Mouse (Mus musculus) lung, postnatal 0 days (tissue): ENCODE results near the gene Hibadh. TPM values are rescaled to one million over a fixed set of nuclear protein-coding genes. Genes with fewer than 3 reads are reported as not detected.
A peak's percentile ranks its signal among the peaks of the same experiment; 100 is the strongest.

ENCODE experiments used
- ATAC-seq: fragments of 200-750 bp; cut with Nextera tagmentation; 2 replicates; pipeline ENCODE4 v1.8.0; 2017; ENCODE audit warnings: moderate library complexity
- DNase-seq: peaks from one replicate; pipeline ENCODE4 v3.0.0-alpha.2; 2016; ENCODE audit warnings: low spot score
- H3K27ac ChIP-seq: fragments of 300-500 bp; sonication (generic); 2 replicates; pipeline ENCODE4 v1.5.1; 2014; ENCODE audit warnings: antibody characterized with exemption, mild to moderate bottlenecking, low read length, mixed read lengths
- H3K27me3 ChIP-seq: fragments of 300-500 bp; sonication (generic); replicated peaks from 2 replicates; pipeline ENCODE4 v1.6.1; 2014; ENCODE audit warnings: low read length, mixed read lengths; ENCODE audit not compliant: insufficient read depth
- H3K36me3 ChIP-seq: fragments of 300-500 bp; sonication (generic); 2 replicates; pipeline ENCODE4 v1.6.1; 2014; ENCODE audit warnings: low read length, mixed read lengths; ENCODE audit not compliant: insufficient read depth
- H3K4me1 ChIP-seq: fragments of 300-500 bp; sonication (generic); 2 replicates; pipeline ENCODE4 v1.6.1; 2014; ENCODE audit warnings: antibody characterized with exemption, low read depth, low read length, mixed read lengths; ENCODE audit not compliant: insufficient read depth
- H3K4me2 ChIP-seq: fragments of 300-500 bp; sonication (generic); replicated peaks from 2 replicates; pipeline ENCODE4 v1.6.1; 2014; ENCODE audit warnings: low read depth, mild to moderate bottlenecking, low read length, moderate library complexity, mixed read lengths
- H3K4me3 ChIP-seq: fragments of 300-500 bp; sonication (generic); 2 replicates; pipeline ENCODE4 v1.5.1; 2014; ENCODE audit warnings: low read depth, low read length
- H3K9ac ChIP-seq: fragments of 300-500 bp; sonication (generic); replicated peaks from 2 replicates; pipeline ENCODE4 v1.6.1; 2014; ENCODE audit warnings: low read depth, mild to moderate bottlenecking
- H3K9me3 ChIP-seq: fragments of 300-500 bp; sonication (generic); 2 replicates; pipeline ENCODE4 v1.6.1; 2016; ENCODE audit warnings: low read length, mixed read lengths
- CTCF ChIP-seq: IDR thresholded peaks from 2 replicates; pipeline ENCODE4 v1.5.1; 2016; ENCODE audit warnings: antibody characterized with exemption, mild to moderate bottlenecking
- EP300 ChIP-seq: IDR thresholded peaks from 2 replicates; pipeline ENCODE4 v1.6.1; 2016; ENCODE audit warnings: antibody characterized with exemption, mild to moderate bottlenecking, control low read depth
- WGBS: fragments of 180-500 bp; shearing (Covaris S2); extraction: QIAGEN DNeasy Blood & Tissue Kit; methylation state at CpG from one replicate; pipeline ENCODE4 v1.1.7; 2014; 5-methylcytosine and 5-hydroxymethylcytosine counted together
- polyA plus RNA-seq: library from polyadenylated mRNA; unstranded; fragments of >200 nt; fragmentation: Nextera tagmentation; extraction: Ambion mirVana; gene quantifications from 2 replicates; pipeline ENCODE4 v1.2.1, GENCODE M21; 2015

Gene Hibadh
- polyA plus RNA-seq, 1 experiment from 2014 or later, result 113 TPM

DNA sequence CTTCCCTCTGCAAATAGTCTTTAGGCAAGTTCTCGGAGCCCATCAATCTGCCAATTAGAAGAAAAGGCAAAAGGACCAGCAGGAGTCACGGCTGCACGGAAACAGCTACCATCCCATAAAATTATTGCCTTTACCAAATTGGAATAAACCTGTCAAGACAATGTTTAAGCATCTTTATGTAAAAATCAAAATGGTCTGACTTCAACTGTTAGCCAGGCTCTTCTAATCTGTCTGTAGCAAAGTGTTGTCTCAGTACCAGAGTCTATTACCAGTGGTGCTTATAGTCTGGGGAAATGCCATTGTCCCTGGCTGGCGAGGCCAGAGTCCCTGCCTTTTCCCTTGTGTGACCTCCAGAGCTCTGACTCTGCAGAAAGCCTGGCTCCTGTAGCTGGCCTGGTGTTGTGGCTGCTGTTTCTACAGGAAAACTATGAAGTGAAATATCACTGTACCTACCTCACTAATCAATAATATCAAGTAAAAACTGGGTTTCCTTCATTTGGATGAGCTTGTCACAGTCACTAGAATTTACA, 126.2 kb downstream of the Hibadh start:
- no peaks in the 10 kb centered on the region for H3K4me1 ChIP-seq
- ATAC-seq (no peak), DNase-seq (no peak)
- H3K36me3 ChIP-seq, result no peaks in the 10 kb centered on the region
- no peaks in the 10 kb centered on the region for H3K27me3 ChIP-seq
- no peak overlapping the region for H3K9ac ChIP-seq
- WGBS, result 44% methylated on average over 4 of the region's 4 CpGs
- H3K9me3 ChIP-seq, result no peaks in the 10 kb centered on the region
- no peak overlapping the region for H3K27ac ChIP-seq
- no peak overlapping the region for H3K4me2 ChIP-seq
- TF ChIP-seq EP300 (no peak), CTCF (no peak)
- H3K4me3 ChIP-seq, result no peak overlapping the region

DNA sequence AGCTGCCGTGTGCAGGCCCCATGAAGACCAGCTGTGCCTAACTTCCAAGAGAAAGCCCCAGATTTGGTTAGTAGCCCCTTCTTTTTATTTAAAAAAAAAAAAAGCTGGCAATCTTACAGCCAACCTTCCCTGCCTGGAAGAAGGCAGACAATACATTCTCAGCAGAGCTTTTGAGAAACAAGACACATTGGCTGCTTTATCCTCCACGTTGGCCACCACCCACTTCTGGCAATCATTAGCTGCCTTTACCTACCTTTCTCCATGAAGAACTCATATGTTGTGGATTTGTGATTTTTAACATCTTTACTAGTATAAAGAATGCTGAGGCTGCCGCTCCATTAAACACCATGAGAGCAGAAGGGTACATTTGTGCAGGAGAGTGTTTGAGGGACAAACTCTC, 131.4 kb downstream of the Hibadh start:
- Histone ChIP-seq H3K4me2 (no peak overlapping the region), H3K9me3 (no peaks in the 10 kb centered on the region), H3K27ac (no peak overlapping the region), H3K36me3 (no peaks in the 10 kb centered on the region), H3K27me3 (no peaks in the 10 kb centered on the region), H3K4me3 (no peak overlapping the region), H3K9ac (no peak overlapping the region), H3K4me1 (no peaks in the 10 kb centered on the region)
- TF ChIP-seq EP300, result no peak
- no peak for TF ChIP-seq CTCF
- 88% methylated on average over 3 of the region's 3 CpGs for WGBS
- ATAC-seq (no peak), DNase-seq (no peak)

- Histone ChIP-seq H3K36me3 (no peaks in the 10 kb centered on the region), H3K4me1 (no peaks in the 10 kb centered on the region), H3K9me3 (no peaks in the 10 kb centered on the region), H3K9ac (no peak overlapping the region), H3K4me2 (no peak overlapping the region), H3K27ac (no peak overlapping the region), H3K27me3 (no peaks in the 10 kb centered on the region), H3K4me3 (no peak overlapping the region)
- WGBS, result 50% methylated on average over 7 of the region's 7 CpGs
- TF ChIP-seq EP300, result peak; percentile 71
- TF ChIP-seq CTCF, result no peak
- ATAC-seq, result peak; percentile 42
- DNase-seq, result no peak
Measured at GRCm38 (mm10) chr6:52507946-52508345, 132.2 kb downstream of the Hibadh start.

DNA sequence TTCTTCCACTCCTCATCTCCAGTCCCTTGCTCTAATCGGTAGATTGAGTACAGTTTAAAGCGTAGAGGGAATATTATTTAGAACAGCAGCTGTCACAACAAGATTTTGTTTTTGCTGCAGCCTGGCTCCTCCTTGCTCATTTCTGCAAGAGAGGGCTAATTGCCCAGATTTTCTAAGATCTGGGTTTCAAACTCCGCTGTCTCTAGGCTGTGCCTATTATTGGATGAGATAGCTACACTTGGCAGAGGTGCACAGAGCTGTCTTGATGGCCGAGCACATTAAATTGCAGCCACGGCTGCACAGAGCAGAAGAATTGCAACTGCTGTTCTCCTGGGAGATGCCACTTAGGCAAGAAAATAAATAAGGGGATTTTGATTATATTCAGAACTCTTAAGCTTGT, 133.0 kb downstream of the Hibadh start:
- ATAC-seq, result no peak

GRCm38 (mm10) chr6:52505777-52506755, 134.1 kb downstream of the Hibadh start:
- WGBS, result 85% methylated on average over 9 of the region's 9 CpGs

More for the DNA sequence above, 133.0 kb downstream of the Hibadh start:
- Histone ChIP-seq H3K4me1 (no peaks in the 10 kb centered on the region), H3K36me3 (no peaks in the 10 kb centered on the region), H3K27me3 (no peaks in the 10 kb centered on the region), H3K4me2 (no peak overlapping the region), H3K9me3 (no peaks in the 10 kb centered on the region), H3K27ac (no peak overlapping the region), H3K4me3 (no peak overlapping the region), H3K9ac (no peak overlapping the region)
- no peak for DNase-seq
- no peak for TF ChIP-seq CTCF
- TF ChIP-seq EP300, result no peak
- WGBS, result 61% methylated on average over 5 of the region's 5 CpGs

GRCm38 (mm10) chr6:52504676-52505460, 135.3 kb downstream of the Hibadh start:
- Histone ChIP-seq H3K4me1 (no peaks in the 10 kb centered on the region), H3K4me2 (no peak overlapping the region), H3K36me3 (no peaks in the 10 kb centered on the region), H3K4me3 (no peak overlapping the region), H3K27ac (peak overlapping the region; percentile 2; the same call in 1 of the 2 replicates), H3K9me3 (no peaks in the 10 kb centered on the region), H3K27me3 (no peaks in the 10 kb centered on the region), H3K9ac (no peak overlapping the region)
- DNase-seq, result peak; percentile 82
- TF ChIP-seq EP300 (peak; percentile 88), CTCF (no peak)
- 73% methylated on average over 8 of the region's 8 CpGs for WGBS
- ATAC-seq, result peak; percentile 67

More at GRCm38 (mm10) chr6:52505777-52506755, 134.1 kb downstream of the Hibadh start:
- Histone ChIP-seq H3K4me1 (no peaks in the 10 kb centered on the region), H3K27ac (no peak overlapping the region), H3K27me3 (no peaks in the 10 kb centered on the region), H3K9ac (no peak overlapping the region), H3K9me3 (no peaks in the 10 kb centered on the region), H3K4me2 (no peak overlapping the region), H3K36me3 (no peaks in the 10 kb centered on the region), H3K4me3 (no peak overlapping the region)
- ATAC-seq, result no peak; the same call in 1 of the 2 replicates
- DNase-seq, result no peak
- TF ChIP-seq EP300 (no peak), CTCF (no peak)
